Mouse (Mus musculus) MEL (cell line): Measurements from ENCODE around the gene Pfdn6. TPM values are rescaled to one million over a fixed set of nuclear protein-coding genes. Genes with fewer than 3 reads are reported as not detected.

Source experiments
- DNase-seq: peaks from one replicate; pipeline ENCODE4 v3.0.0; 2011; ENCODE audit warnings: low read depth, low spot score
- H3K27ac ChIP-seq: 2 replicates; pipeline ENCODE4 v1.5.1; 2012; ENCODE audit warnings: low read depth, mild to moderate bottlenecking, control low read depth, low read length, moderate library complexity; ENCODE audit not compliant: control insufficient read depth
- H3K27me3 ChIP-seq, 2 experiments: fragments of 150-350 bp in 1 of 2; sonication (generic) in 1 of 2; 2 replicates each; pipeline ENCODE4 v1.6.1; 2012; ENCODE audit warnings: low read length in 2 of 2, mild to moderate bottlenecking in 2 of 2, improper control_type of control experiment in 1 of 2, moderate library complexity in 1 of 2; ENCODE audit not compliant: insufficient read depth in 2 of 2, control insufficient read depth in 1 of 2
- H3K36me3 ChIP-seq, 2 experiments: 2 replicates each; pipeline ENCODE4 v1.6.1; 2012 to 2014; ENCODE audit warnings: low read length in 2 of 2, improper control_type of control experiment in 1 of 2, inconsistent platforms in 1 of 2, mild to moderate bottlenecking in 1 of 2; ENCODE audit not compliant: insufficient read depth in 2 of 2, control insufficient read depth in 1 of 2
- H3K4me1 ChIP-seq, 2 experiments: fragments of 150-350 bp in 1 of 2; sonication (generic) in 1 of 2; 2 replicates each; pipeline ENCODE4 v1.6.1; 2012; ENCODE audit warnings: low read length in 2 of 2, improper control_type of control experiment in 1 of 2, mild to moderate bottlenecking in 1 of 2; ENCODE audit not compliant: insufficient read depth in 2 of 2, control insufficient read depth in 1 of 2
- H3K4me3 ChIP-seq, 2 experiments: fragments of 150-350 bp in 1 of 2; sonication (generic) in 1 of 2; 2 replicates each; pipeline ENCODE4 v1.5.1; 2012; ENCODE audit warnings: low read depth in 2 of 2, low read length in 2 of 2, mild to moderate bottlenecking in 2 of 2, moderate library complexity in 2 of 2, control low read depth in 1 of 2, improper control_type of control experiment in 1 of 2; ENCODE audit not compliant: control insufficient read depth in 1 of 2, insufficient read depth in 1 of 2
- H3K79me2 ChIP-seq: 2 replicates; pipeline ENCODE4 v1.6.1; 2012; ENCODE audit warnings: mild to moderate bottlenecking, low read length, moderate library complexity; ENCODE audit not compliant: control insufficient read depth, poor library complexity, insufficient read depth
- H3K9ac ChIP-seq: 2 replicates; pipeline ENCODE4 v1.6.1; 2012; ENCODE audit warnings: low read depth, mild to moderate bottlenecking, control low read depth, low read length, moderate library complexity; ENCODE audit not compliant: control insufficient read depth, poor library complexity, severe bottlenecking
- H3K9me3 ChIP-seq: fragments of 150-350 bp; sonication (generic); replicated peaks from 2 replicates; pipeline ENCODE4 v1.6.1; 2012; ENCODE audit warnings: mild to moderate bottlenecking, low read length, improper control_type of control experiment, moderate library complexity; ENCODE audit not compliant: insufficient read depth
- CHD1 ChIP-seq: IDR thresholded peaks from 2 replicates; pipeline ENCODE4 v1.6.1; 2012; ENCODE audit warnings: low read depth, mild to moderate bottlenecking, inconsistent platforms, low read length, improper control_type of control experiment
- CTCF ChIP-seq, 3 experiments: IDR thresholded peaks in 2 of 3; conservative IDR thresholded peaks in 1 of 3; 2 replicates each; pipeline ENCODE4 v1.5.1; 2011 to 2012; ENCODE audit warnings: low read length in 3 of 3, low read depth in 2 of 3, mild to moderate bottlenecking in 2 of 3, improper control_type of control experiment in 1 of 3, inconsistent platforms in 1 of 3, mixed read lengths in 1 of 3, moderate library complexity in 1 of 3; ENCODE audit not compliant: control insufficient read depth in 1 of 3, insufficient read depth in 1 of 3, poor library complexity in 1 of 3, severe bottlenecking in 1 of 3
- E2F4 ChIP-seq: IDR thresholded peaks from 2 replicates; pipeline ENCODE4 v1.6.1; 2011; ENCODE audit warnings: low read depth, low read length, improper control_type of control experiment, borderline replicate concordance
- ELF1 ChIP-seq: IDR thresholded peaks from 2 replicates; pipeline ENCODE4 v1.6.1; 2014; ENCODE audit warnings: low read depth, mild to moderate bottlenecking, inconsistent platforms, low read length, improper control_type of control experiment, moderate library complexity
- EP300 ChIP-seq, 2 experiments: IDR thresholded peaks; 2 replicates each; pipeline ENCODE4 v1.6.1; 2011; ENCODE audit warnings: improper control_type of control experiment in 2 of 2, low read length in 2 of 2, low read depth in 1 of 2, mild to moderate bottlenecking in 1 of 2
- GATA1 ChIP-seq: IDR thresholded peaks from 2 replicates; pipeline ENCODE4 v1.6.1; 2011; ENCODE audit warnings: low read depth, low read length, improper control_type of control experiment
- MAZ ChIP-seq: IDR thresholded peaks from 2 replicates; pipeline ENCODE4 v1.6.1; 2012; ENCODE audit warnings: low read depth, mild to moderate bottlenecking, inconsistent platforms, low read length, improper control_type of control experiment
- MXI1 ChIP-seq: IDR thresholded peaks from 2 replicates; pipeline ENCODE4 v1.6.1; 2011; ENCODE audit warnings: mild to moderate bottlenecking, low read depth, low read length, improper control_type of control experiment
- MYB ChIP-seq: IDR thresholded peaks from 2 replicates; pipeline ENCODE4 v1.6.1; 2011; ENCODE audit warnings: mild to moderate bottlenecking, low read depth, low read length, improper control_type of control experiment
- MYC ChIP-seq: IDR thresholded peaks from 2 replicates; pipeline ENCODE4 v1.6.1; 2011; ENCODE audit warnings: low read depth, mild to moderate bottlenecking, low read length, improper control_type of control experiment, moderate library complexity
- NRF1 ChIP-seq: IDR thresholded peaks from 2 replicates; pipeline ENCODE4 v1.6.1; 2014; ENCODE audit warnings: low read depth, mild to moderate bottlenecking, inconsistent platforms, low read length, improper control_type of control experiment, moderate library complexity; ENCODE audit not compliant: poor library complexity, insufficient read depth, severe bottlenecking
- POLR2A ChIP-seq, 2 experiments: IDR thresholded peaks; 2 replicates each; pipeline ENCODE4 v1.6.1; 2011 to 2012; ENCODE audit warnings: low read length in 2 of 2, mild to moderate bottlenecking in 2 of 2, control low read depth in 1 of 2, improper control_type of control experiment in 1 of 2, low read depth in 1 of 2, moderate library complexity in 1 of 2; ENCODE audit not compliant: control insufficient read depth in 1 of 2, insufficient read depth in 1 of 2, poor library complexity in 1 of 2
- POLR2AphosphoS5 ChIP-seq: IDR thresholded peaks from 2 replicates; pipeline ENCODE4 v1.6.1; 2012; ENCODE audit warnings: low read depth, borderline replicate concordance, mild to moderate bottlenecking, inconsistent platforms, low read length, moderate library complexity, mixed read lengths
- RAD21 ChIP-seq: IDR thresholded peaks from 2 replicates; pipeline ENCODE4 v1.6.1; 2011; ENCODE audit warnings: mild to moderate bottlenecking, low read depth, low read length, improper control_type of control experiment
- RCOR1 ChIP-seq: IDR thresholded peaks from 2 replicates; pipeline ENCODE4 v1.6.1; 2012; ENCODE audit warnings: low read depth, mild to moderate bottlenecking, inconsistent platforms, low read length, improper control_type of control experiment
- SIN3A ChIP-seq: IDR thresholded peaks from 2 replicates; pipeline ENCODE4 v1.6.1; 2012; ENCODE audit warnings: low read length, improper control_type of control experiment, inconsistent platforms
- SMC3 ChIP-seq: IDR thresholded peaks from 2 replicates; pipeline ENCODE4 v1.6.1; 2011; ENCODE audit warnings: low read depth, low read length, improper control_type of control experiment
- ZKSCAN1 ChIP-seq: IDR thresholded peaks from 2 replicates; pipeline ENCODE4 v1.6.1; 2012; ENCODE audit warnings: low read depth, mild to moderate bottlenecking, inconsistent platforms, low read length, improper control_type of control experiment, moderate library complexity
- ZMIZ1 ChIP-seq: IDR thresholded peaks from 2 replicates; pipeline ENCODE4 v1.6.1; 2012; ENCODE audit warnings: low read depth, mild to moderate bottlenecking, inconsistent platforms, low read length, improper control_type of control experiment, moderate library complexity
- polyA plus RNA-seq, 2 experiments: library from polyadenylated mRNA; stranded (reverse) in 1 of 2; unstranded in 1 of 2; fragments of >175 nt in 1 of 2; fragments of >200 nt in 1 of 2; gene quantifications; 2 replicates each; pipeline versions ENCODE4 v1.2.1 to v1.2.4; 2012; ENCODE audit warnings: low replicate concordance in 2 of 2, low read depth in 1 of 2; ENCODE audit not compliant: insufficient read length in 2 of 2, insufficient read depth in 1 of 2, missing spikeins in 1 of 2
- total RNA-seq: library from RNA; depleted of rRNA; stranded (reverse); fragments of 300-350 nt; gene quantifications from 2 replicates; pipeline ENCODE4 v1.2.3, GENCODE M21; 2012

The Pfdn6 gene
- total and polyA plus RNA-seq, 3 experiments = 222 to 239 TPM; not detected in 1

- no peak for TF ChIP-seq POLR2AphosphoS5
- peak; percentile 91 for TF ChIP-seq ELF1
- TF ChIP-seq MYB = 0 out of 2 replicates have a peak, but pooled peaks have one; percentile 34
Measured at GRCm38 (mm10) chr17:33915671-33916250, 24.4 kb downstream of the Pfdn6 start, which contains the start of the genes Tapbp and Zbtb22 (continued).

GRCm38 (mm10) chr17:33914969-33915391 is 25.2 kb downstream of the Pfdn6 start:
- Histone ChIP-seq H3K27ac (peak overlapping the region; percentile 32), H3K36me3 (peaks cover 0 to 12% of the 10 kb centered on the region in 2 experiments), H3K79me2 (peaks cover 30% of the 10 kb centered on the region), H3K9ac (peak overlapping the region; percentile 20), H3K27me3 (no peaks in the 10 kb centered on the region), H3K4me3 (peak overlapping the region; percentile 2 to 12; a peak in 2 of 4 replicates), H3K4me1 (peaks cover 4 to 19% of the 10 kb centered on the region in 2 experiments; a peak in 2 of 4 replicates), H3K9me3 (no peaks in the 10 kb centered on the region)
- peak; percentile 50 for DNase-seq
- TF ChIP-seq GATA1 (no peak), ZMIZ1 (no peak), MXI1 (no peak), POLR2A (IDR thresholded peaks at IDR 0.05; ENCODE audit: control insufficient read depth in 1 of 2, insufficient read depth in 1 of 2, low read depth in 1 of 2, low read length in 2 of 2, poor library complexity in 1 of 2) (no peak), SIN3A (no peak), EP300 (IDR thresholded peaks at IDR 0.05; ENCODE audit: low read depth in 1 of 2, low read length in 2 of 2) (no peak), POLR2AphosphoS5 (no peak), CHD1 (no peak), CTCF (IDR thresholded peaks at IDR 0.05 in 2 of 3, conservative IDR thresholded peaks at IDR 0.05 in 1 of 3; ENCODE audit: control insufficient read depth in 1 of 3, insufficient read depth in 1 of 3, low read depth in 2 of 3, low read length in 3 of 3, poor library complexity in 1 of 3, severe bottlenecking in 1 of 3) (peak; percentile 28 to 45 (median 44)), E2F4 (no peak), ZKSCAN1 (no peak), NRF1 (no peak), SMC3 (peak; percentile 15; the same call in 1 of the 2 replicates), RCOR1 (no peak), RAD21 (no peak; the same call in 1 of the 2 replicates)

- Histone ChIP-seq H3K27me3 (no peaks in the 10 kb centered on the region), H3K4me3 (no peak overlapping the region), H3K79me2 (peaks cover 37% of the 10 kb centered on the region), H3K27ac (no peak overlapping the region), H3K36me3 (peaks cover 0 to 12% of the 10 kb centered on the region in 2 experiments)
- DNase-seq = no peak
- TF ChIP-seq MYC = no peak
- no peak for TF ChIP-seq POLR2A (IDR thresholded peaks at IDR 0.05; ENCODE audit: control insufficient read depth in 1 of 2, insufficient read depth in 1 of 2, low read depth in 1 of 2, low read length in 2 of 2, poor library complexity in 1 of 2)
- TF ChIP-seq MAZ = no peak
- TF ChIP-seq RAD21 = no peak
- TF ChIP-seq, all 39 proteins: peak for 0
- no peak overlapping the region for H3K9ac ChIP-seq
- H3K9me3 ChIP-seq = no peaks in the 10 kb centered on the region
- H3K4me1 ChIP-seq = peaks cover 4 to 19% of the 10 kb centered on the region in 2 experiments; a peak in 2 of 4 replicates
Measured at GRCm38 (mm10) chr17:33913905-33914304, 26.2 kb downstream of the Pfdn6 start.
